Mouse (Mus musculus): ENCODE data around the gene Hspa5. TPM values are rescaled to one million over a fixed set of nuclear protein-coding genes. Genes with fewer than 3 reads are reported as not detected.

Hspa5 gene
- polyA plus RNA-seq, 1 experiment from 2014 or later: 942 TPM

Other genes starting within 250 kb of the Hspa5 start
- gene Gapvd1, start 16.7 kb upstream of the Hspa5 start, polyA plus RNA-seq (2014; fragmentation: Nextera tagmentation; extraction: Ambion mirVana): 87.2 and 92.3 TPM in 2 replicates
- 39.1 and 40.8 TPM in 2 replicates for gene Rabepk, start 27.9 kb downstream of the Hspa5 start, polyA plus RNA-seq (2014; fragmentation: Nextera tagmentation; extraction: Ambion mirVana)
- gene Fbxw2, start 54.3 kb downstream of the Hspa5 start, polyA plus RNA-seq (2014; fragmentation: Nextera tagmentation; extraction: Ambion mirVana): 64.1 and 75.1 TPM in 2 replicates
- gene Gm34653, start 61.0 kb downstream of the Hspa5 start, polyA plus RNA-seq (2014; fragmentation: Nextera tagmentation; extraction: Ambion mirVana): not detected in 2 replicates
- gene Cutal, start 102.4 kb downstream of the Hspa5 start, polyA plus RNA-seq (2014; fragmentation: Nextera tagmentation; extraction: Ambion mirVana): 0.09 TPM in 1 of 2 replicates, not detected in the other
- gene Psmd5, start 103.0 kb downstream of the Hspa5 start, polyA plus RNA-seq (2014; fragmentation: Nextera tagmentation; extraction: Ambion mirVana): 92.3 and 102 TPM in 2 replicates
- gene Phf19, start 142.1 kb downstream of the Hspa5 start, polyA plus RNA-seq (2014; fragmentation: Nextera tagmentation; extraction: Ambion mirVana): 10.8 and 12.2 TPM in 2 replicates
- gene Traf1, start 189.8 kb downstream of the Hspa5 start, polyA plus RNA-seq (2014; fragmentation: Nextera tagmentation; extraction: Ambion mirVana): 3.9 and 5.7 TPM in 2 replicates

Data from embryonic facial prominence, embryonic 14.5 days (tissue).